Mouse (Mus musculus) embryonic facial prominence, embryonic 11.5 days (tissue): ENCODE data around the gene 1700001P01Rik. TPM values are rescaled to one million over a fixed set of nuclear protein-coding genes. Genes with fewer than 3 reads are reported as not detected.

Experiments
- ATAC-seq: fragments of 200-750 bp; cut with Nextera tagmentation; replicated peaks from 2 replicates; pipeline ENCODE4 v1.8.0; 2017; ENCODE audit warnings: low read depth; ENCODE audit not compliant: insufficient number of reproducible peaks, low FRiP score, low TSS enrichment
- DNase-seq: peaks from one replicate; pipeline ENCODE4 v3.0.0-alpha.2; 2015; ENCODE audit warnings: low spot score
- H3K27ac ChIP-seq: fragments of 300-500 bp; sonication (generic); replicated peaks from 2 replicates; pipeline ENCODE4 v1.5.1; 2014; ENCODE audit warnings: mild to moderate bottlenecking, low read depth, low read length, control low read depth
- H3K27me3 ChIP-seq: fragments of 300-500 bp; sonication (generic); 2 replicates; pipeline ENCODE4 v1.6.1; 2014; ENCODE audit warnings: mild to moderate bottlenecking, low read length, moderate library complexity, mixed read lengths; ENCODE audit not compliant: control insufficient read depth, insufficient read depth
- H3K36me3 ChIP-seq: fragments of 300-500 bp; sonication (generic); replicated peaks from 2 replicates; pipeline ENCODE4 v1.6.1; 2014; ENCODE audit warnings: low read depth, mild to moderate bottlenecking, low read length, moderate library complexity, mixed read lengths; ENCODE audit not compliant: control insufficient read depth, insufficient read depth
- H3K4me1 ChIP-seq: fragments of 300-500 bp; sonication (generic); 2 replicates; pipeline ENCODE4 v1.6.1; 2014; ENCODE audit warnings: low read length, mixed read lengths; ENCODE audit not compliant: control insufficient read depth, insufficient read depth
- H3K4me2 ChIP-seq: fragments of 300-500 bp; sonication (generic); 2 replicates; pipeline ENCODE4 v1.6.1; 2014; ENCODE audit warnings: low read depth, mild to moderate bottlenecking, control low read depth, low read length, moderate library complexity
- H3K4me3 ChIP-seq: fragments of 300-500 bp; sonication (generic); 2 replicates; pipeline ENCODE4 v1.5.1; 2014; ENCODE audit warnings: low read depth, low read length, control low read depth
- H3K9ac ChIP-seq: fragments of 300-500 bp; sonication (generic); replicated peaks from 2 replicates; pipeline ENCODE4 v1.6.1; 2014; ENCODE audit warnings: mild to moderate bottlenecking, control low read depth, low read length
- H3K9me3 ChIP-seq: fragments of 300-500 bp; sonication (generic); replicated peaks from 2 replicates; pipeline ENCODE4 v1.6.1; 2016; ENCODE audit warnings: mild to moderate bottlenecking, low read length, inconsistent platforms, mixed read lengths; ENCODE audit not compliant: control insufficient read depth
- WGBS: fragments of 180-500 bp; shearing (Covaris S2); extraction: QIAGEN DNeasy Blood & Tissue Kit; methylation state at CpG from one replicate; pipeline ENCODE4 v1.1.7; 2014; 5-methylcytosine and 5-hydroxymethylcytosine counted together
- polyA plus RNA-seq: library from polyadenylated mRNA; unstranded; fragments of >200 nt; fragmentation: Nextera tagmentation; extraction: Ambion mirVana; gene quantifications from 2 replicates; pipeline ENCODE4 v1.2.1, GENCODE M21; 2014

The 1700001P01Rik gene
- polyA plus RNA-seq, 1 experiment from 2014 or later = not detected

DNA sequence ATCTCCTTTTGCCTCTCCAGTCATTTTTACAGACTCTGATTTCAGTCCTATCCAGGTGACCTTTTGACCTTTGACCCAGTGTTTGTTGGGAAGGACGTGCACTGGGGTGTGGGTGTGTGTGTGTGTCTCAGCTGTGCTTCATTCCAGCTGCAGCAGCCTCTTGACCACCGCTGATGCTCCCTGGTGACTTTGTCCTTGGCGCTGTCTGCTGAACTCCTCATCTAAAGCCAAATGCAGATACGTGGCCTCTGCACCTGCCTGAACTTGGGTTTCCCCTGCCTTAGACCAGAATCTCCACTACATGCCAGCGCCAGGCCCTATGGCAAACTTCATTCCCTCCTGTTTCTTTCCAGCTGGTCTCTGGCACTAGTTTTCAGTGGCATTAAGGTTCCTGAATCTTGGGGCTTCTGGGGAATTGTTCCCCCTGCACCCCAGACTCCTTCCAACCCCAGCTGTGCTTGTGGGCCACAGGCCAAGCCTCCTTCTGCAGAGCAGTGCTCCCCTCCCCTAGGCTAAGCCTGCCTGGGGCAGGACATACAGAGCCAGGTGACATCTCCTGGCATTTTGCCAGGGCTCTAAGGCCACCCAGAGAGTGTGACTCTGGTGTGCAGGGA, 33.0 kb upstream of the 1700001P01Rik start:
- Histone ChIP-seq H3K27ac (peak overlapping the region; percentile 35; the same call in 1 of the 2 replicates), H3K9me3 (no peaks in the 10 kb centered on the region), H3K4me3 (no peak overlapping the region), H3K4me1 (peaks cover 54% of the 10 kb centered on the region), H3K36me3 (peaks cover 3% of the 10 kb centered on the region; the same call in 1 of the 2 replicates), H3K9ac (peak overlapping the region; percentile 2; the same call in 1 of the 2 replicates), H3K27me3 (no peaks in the 10 kb centered on the region), H3K4me2 (no peak overlapping the region)
- DNase-seq = peak; percentile 24
- ATAC-seq = no peak
- 26% methylated on average over 5 of the region's 5 CpGs for WGBS

DNA sequence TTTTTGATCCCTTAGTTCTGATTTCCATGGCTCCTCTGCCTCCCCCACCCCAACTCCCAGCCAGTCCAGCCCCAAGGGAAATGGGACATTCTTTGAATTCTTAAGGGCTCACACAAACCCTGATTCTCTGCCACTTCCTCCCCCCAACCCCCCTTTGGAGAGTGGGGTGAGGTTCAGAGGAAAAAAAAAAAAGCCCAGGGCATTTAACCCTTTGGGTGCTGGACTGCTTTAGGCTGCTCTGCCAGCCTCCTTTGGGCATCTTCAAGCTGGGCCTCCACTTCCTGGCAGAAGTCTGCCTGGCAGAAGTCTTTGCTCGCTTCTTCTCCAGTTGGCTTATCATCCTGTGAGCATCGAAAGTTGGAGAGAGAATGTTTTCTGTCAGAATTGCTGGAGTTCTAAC, 32.4 kb upstream of the 1700001P01Rik start:
- peak overlapping the region; percentile 52 for H3K27ac ChIP-seq
- peak; percentile 74 for DNase-seq
- H3K9me3 ChIP-seq = no peaks in the 10 kb centered on the region
- no peak overlapping the region for H3K4me2 ChIP-seq
- no peak for ATAC-seq
- H3K27me3 ChIP-seq = no peaks in the 10 kb centered on the region
- peaks cover 3% of the 10 kb centered on the region; the same call in 1 of the 2 replicates for H3K36me3 ChIP-seq
- H3K9ac ChIP-seq = no peak overlapping the region
- H3K4me1 ChIP-seq = peaks cover 50% of the 10 kb centered on the region
- no peak overlapping the region for H3K4me3 ChIP-seq
- WGBS = 57% methylated on average over 2 of the region's 2 CpGs

GRCm38 (mm10) chr11:97807626-97808025, 31.9 kb upstream of the 1700001P01Rik start:
- peaks cover 46% of the 10 kb centered on the region for H3K4me1 ChIP-seq
- DNase-seq (no peak), ATAC-seq (no peak)
- no peaks in the 10 kb centered on the region for H3K9me3 ChIP-seq
- peaks cover 3% of the 10 kb centered on the region; the same call in 1 of the 2 replicates for H3K36me3 ChIP-seq
- 32% methylated on average over 6 of the region's 6 CpGs for WGBS
- no peak overlapping the region for H3K4me2 ChIP-seq
- no peak overlapping the region for H3K9ac ChIP-seq
- no peak overlapping the region for H3K4me3 ChIP-seq
- H3K27ac ChIP-seq = peak overlapping the region; percentile 52
- no peaks in the 10 kb centered on the region for H3K27me3 ChIP-seq

DNA sequence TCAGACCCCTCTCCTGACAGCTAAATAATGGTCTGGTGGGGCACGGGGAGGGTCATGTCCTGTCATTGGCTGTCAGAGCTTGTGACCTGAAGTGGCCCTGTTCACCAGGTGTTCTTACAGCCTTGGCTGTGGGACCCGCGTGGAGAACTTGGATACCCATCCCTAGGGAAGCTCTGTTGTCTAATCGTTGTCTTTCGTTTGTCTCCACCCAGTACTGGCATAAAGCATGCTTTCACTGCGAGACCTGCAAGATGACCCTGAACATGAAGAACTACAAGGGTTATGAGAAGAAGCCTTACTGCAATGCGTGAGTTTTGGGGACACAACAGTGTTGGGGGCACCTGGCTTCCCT, 30.9 kb upstream of the 1700001P01Rik start:
- peaks cover 3% of the 10 kb centered on the region; the same call in 1 of the 2 replicates for H3K36me3 ChIP-seq
- H3K4me2 ChIP-seq = no peak overlapping the region; the same call in 1 of the 2 replicates
- ATAC-seq = no peak
- 69% methylated on average over 7 of the region's 7 CpGs for WGBS
- H3K4me1 ChIP-seq = peaks cover 39% of the 10 kb centered on the region
- no peak overlapping the region for H3K27ac ChIP-seq
- H3K27me3 ChIP-seq = no peaks in the 10 kb centered on the region
- H3K4me3 ChIP-seq = no peak overlapping the region
- 0 out of 2 replicates have a peak overlapping the region, but pooled peaks have one; percentile 18 for H3K9ac ChIP-seq
- H3K9me3 ChIP-seq = no peaks in the 10 kb centered on the region
- no peak for DNase-seq

DNA sequence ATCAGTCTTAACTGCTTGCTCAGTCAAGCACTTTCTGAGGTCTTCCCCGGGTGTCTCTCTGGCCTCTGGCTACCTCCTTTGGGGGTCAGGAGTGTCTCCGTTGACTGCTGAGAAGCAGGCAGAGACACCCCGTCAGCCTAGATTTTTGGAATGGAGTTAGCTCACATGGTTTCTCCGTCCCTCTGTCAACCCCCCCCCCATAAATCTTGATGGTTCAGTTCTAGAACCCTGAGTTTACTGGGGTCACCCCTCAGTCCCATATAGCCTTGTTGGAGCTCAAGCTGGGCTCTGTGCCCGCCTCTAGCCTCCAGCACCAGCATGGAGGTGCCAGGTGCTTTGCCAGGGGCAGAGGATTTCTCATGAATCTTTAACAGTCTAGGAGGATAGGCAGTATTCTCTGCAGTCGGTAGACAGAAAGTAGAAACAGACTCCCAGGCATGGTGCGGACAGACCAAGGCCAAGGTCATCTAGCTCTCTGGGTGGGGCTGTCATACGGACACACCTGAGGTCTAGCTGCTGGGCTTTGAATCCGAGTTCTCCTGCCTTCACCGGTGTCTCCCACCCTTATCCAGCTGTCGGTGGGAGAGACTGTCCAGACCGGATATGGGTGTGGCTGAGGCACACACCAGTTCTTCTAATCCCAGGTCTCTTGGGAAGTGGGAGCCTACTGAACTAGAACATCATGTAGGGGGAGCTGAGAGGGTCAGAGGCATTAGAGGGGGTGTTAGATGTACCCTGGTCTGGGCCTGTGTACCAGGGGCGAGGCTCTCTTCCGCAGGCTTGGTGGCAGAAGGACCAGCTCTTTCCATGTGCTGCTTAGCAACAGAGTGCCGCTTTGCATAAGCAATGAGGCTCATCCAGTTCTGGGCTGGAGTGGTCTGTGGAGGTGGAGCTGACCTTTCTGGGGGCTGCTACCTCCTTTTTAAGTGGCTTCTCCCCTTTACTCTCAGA, 30.2 kb upstream of the 1700001P01Rik start:
- DNase-seq = no peak
- no peak; the same call in 1 of the 2 replicates for ATAC-seq
- Histone ChIP-seq H3K27ac (peak overlapping the region; percentile 35; the same call in 1 of the 2 replicates), H3K4me3 (no peak overlapping the region), H3K27me3 (no peaks in the 10 kb centered on the region), H3K4me2 (peak overlapping the region; percentile 7; the same call in 1 of the 2 replicates), H3K4me1 (peaks cover 42% of the 10 kb centered on the region), H3K36me3 (peaks cover 3% of the 10 kb centered on the region; the same call in 1 of the 2 replicates), H3K9me3 (no peaks in the 10 kb centered on the region), H3K9ac (0 out of 2 replicates have a peak overlapping the region, but pooled peaks have one; percentile 18)
- WGBS = 52% methylated on average over 15 of the region's 15 CpGs

DNA sequence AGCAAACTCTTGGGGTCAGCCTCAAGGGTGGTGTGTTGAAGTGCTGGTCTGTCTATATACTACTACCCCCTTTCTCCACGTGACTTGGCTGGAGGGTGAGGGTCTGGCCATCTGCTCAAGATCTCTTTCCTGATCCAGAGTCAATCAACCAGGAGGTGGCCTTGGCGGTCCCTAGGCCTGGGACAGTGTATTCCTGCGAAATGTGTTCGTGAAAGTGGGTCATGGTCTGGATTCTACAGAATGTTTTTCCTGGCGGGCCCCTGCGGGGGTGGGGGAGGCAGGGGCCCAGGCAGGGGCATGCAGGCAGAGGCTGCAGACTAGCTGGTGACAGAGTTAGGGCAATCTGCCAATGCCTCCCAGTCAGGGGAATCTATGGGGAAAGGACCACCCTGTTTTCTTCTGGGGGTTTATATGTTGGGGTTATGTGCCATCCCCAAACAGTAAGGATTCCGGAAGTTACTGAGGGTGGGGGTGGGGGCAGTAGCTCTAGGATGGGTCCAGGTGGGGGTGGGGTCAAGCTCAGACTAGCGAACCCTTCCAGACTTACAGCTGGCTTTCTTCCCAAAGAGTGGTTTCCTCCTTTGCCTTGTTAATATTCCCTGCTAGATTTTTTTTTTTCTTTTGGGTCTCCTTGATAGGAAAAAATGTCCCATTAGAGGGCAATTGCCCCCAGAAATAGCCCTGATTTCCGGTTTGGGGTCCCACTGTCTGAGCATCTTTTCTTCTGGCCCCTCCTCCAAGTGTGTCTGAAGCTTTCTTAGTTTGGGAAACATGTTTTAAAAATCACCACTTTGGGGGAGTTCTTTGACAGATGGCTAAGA, 29.3 kb upstream of the 1700001P01Rik start:
- Histone ChIP-seq H3K27ac (peak overlapping the region; percentile 15), H3K36me3 (peaks cover 3% of the 10 kb centered on the region; the same call in 1 of the 2 replicates), H3K9me3 (no peaks in the 10 kb centered on the region), H3K27me3 (no peaks in the 10 kb centered on the region), H3K9ac (peak overlapping the region; percentile 10; the same call in 1 of the 2 replicates), H3K4me3 (no peak overlapping the region), H3K4me1 (peaks cover 42% of the 10 kb centered on the region), H3K4me2 (peak overlapping the region; percentile 6; the same call in 1 of the 2 replicates)
- DNase-seq (peak; percentile 26), ATAC-seq (no peak)
- 22% methylated on average over 9 of the region's 9 CpGs for WGBS

DNA sequence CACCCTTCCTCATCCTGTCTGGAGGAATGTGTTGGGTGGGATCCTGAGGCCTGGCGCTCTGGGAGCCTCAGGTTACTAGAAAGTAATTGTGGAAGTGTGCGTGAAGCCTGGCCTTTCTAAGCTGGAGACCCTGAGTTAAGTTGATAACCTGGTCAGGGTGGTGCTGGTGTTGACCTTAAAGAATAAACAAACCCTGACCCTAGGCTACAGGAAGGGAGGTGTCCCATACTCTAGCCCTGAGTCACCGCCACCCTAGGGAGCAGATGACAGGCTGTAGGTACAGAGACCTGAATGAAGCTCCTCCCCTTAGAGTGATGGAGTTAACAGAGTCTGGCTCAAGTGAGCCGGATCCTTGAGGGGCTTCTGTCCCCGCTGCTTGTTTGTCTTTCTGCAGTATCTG, 28.1 kb upstream of the 1700001P01Rik start:
- ATAC-seq (no peak), DNase-seq (no peak)
- H3K9me3 ChIP-seq = no peaks in the 10 kb centered on the region
- H3K4me2 ChIP-seq = no peak overlapping the region; the same call in 1 of the 2 replicates
- H3K4me3 ChIP-seq = no peak overlapping the region
- H3K9ac ChIP-seq = no peak overlapping the region
- H3K36me3 ChIP-seq = peaks cover under 1% of the 10 kb centered on the region; the same call in 1 of the 2 replicates
- no peaks in the 10 kb centered on the region for H3K27me3 ChIP-seq
- H3K27ac ChIP-seq = no peak overlapping the region
- WGBS = 61% methylated on average over 5 of the region's 5 CpGs
- H3K4me1 ChIP-seq = peaks cover 40% of the 10 kb centered on the region
